Mouse (Mus musculus) liver, postnatal 0 days (tissue): ENCODE measurements around the gene Gm20388.

Experiments used
- CTCF ChIP-seq: sonication (generic); IDR thresholded peaks from 2 replicates; pipeline ENCODE4 v1.5.1; 2016; ENCODE audit warnings: antibody characterized with exemption, low read depth
- EP300 ChIP-seq: IDR thresholded peaks from 2 replicates; pipeline ENCODE4 v1.6.1; 2016; ENCODE audit warnings: antibody characterized with exemption, low read depth, mild to moderate bottlenecking

DNA sequence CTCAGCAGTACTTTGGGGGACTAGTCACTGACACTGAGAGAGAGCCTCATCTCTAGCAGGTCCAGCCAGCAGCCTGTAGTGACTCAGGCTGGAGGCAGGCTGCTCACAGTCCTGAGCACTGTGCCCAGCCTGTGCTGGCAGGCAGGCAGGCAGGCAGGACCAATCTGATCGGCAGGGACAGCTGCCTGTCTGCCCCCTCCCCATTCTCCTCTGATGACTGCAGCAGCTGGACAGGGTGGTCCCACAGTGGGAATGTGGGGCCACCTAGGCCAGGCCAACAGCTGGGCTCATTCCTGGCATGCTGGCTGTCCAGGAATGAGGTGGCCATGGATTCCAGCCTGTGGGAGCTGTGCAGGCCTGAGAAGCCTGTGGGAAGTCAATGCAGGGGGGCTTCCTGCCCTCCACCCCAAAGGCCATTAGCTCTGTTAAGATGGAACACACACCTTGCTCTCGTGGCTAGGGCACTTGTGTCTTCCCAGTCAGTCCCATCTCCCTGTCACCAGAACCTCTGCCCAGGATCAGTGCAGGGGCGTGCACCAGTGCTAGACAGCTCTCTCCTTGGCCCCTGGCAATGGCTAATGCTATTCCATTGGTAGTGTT lies 2940.1 kb downstream of the Gm20388 start:
- TF ChIP-seq CTCF (no peak), EP300 (no peak)
